Mouse (Mus musculus) MEL (cell line): Measurements from ENCODE around the gene Haus2. TPM values are rescaled to one million over a fixed set of nuclear protein-coding genes. Genes with fewer than 3 reads are reported as not detected.

Experiments
- DNase-seq: peaks from one replicate; pipeline ENCODE4 v3.0.0; 2011; ENCODE audit warnings: low read depth, low spot score
- H3K27ac ChIP-seq: 2 replicates; pipeline ENCODE4 v1.5.1; 2012; ENCODE audit warnings: low read depth, mild to moderate bottlenecking, control low read depth, low read length, moderate library complexity; ENCODE audit not compliant: control insufficient read depth
- H3K27me3 ChIP-seq, 2 experiments: fragments of 150-350 bp in 1 of 2; sonication (generic) in 1 of 2; 2 replicates each; pipeline ENCODE4 v1.6.1; 2012; ENCODE audit warnings: low read length in 2 of 2, mild to moderate bottlenecking in 2 of 2, improper control_type of control experiment in 1 of 2, moderate library complexity in 1 of 2; ENCODE audit not compliant: insufficient read depth in 2 of 2, control insufficient read depth in 1 of 2
- H3K36me3 ChIP-seq, 2 experiments: 2 replicates each; pipeline ENCODE4 v1.6.1; 2012 to 2014; ENCODE audit warnings: low read length in 2 of 2, improper control_type of control experiment in 1 of 2, inconsistent platforms in 1 of 2, mild to moderate bottlenecking in 1 of 2; ENCODE audit not compliant: insufficient read depth in 2 of 2, control insufficient read depth in 1 of 2
- H3K4me1 ChIP-seq, 2 experiments: fragments of 150-350 bp in 1 of 2; sonication (generic) in 1 of 2; 2 replicates each; pipeline ENCODE4 v1.6.1; 2012; ENCODE audit warnings: low read length in 2 of 2, improper control_type of control experiment in 1 of 2, mild to moderate bottlenecking in 1 of 2; ENCODE audit not compliant: insufficient read depth in 2 of 2, control insufficient read depth in 1 of 2
- H3K4me3 ChIP-seq, 2 experiments: fragments of 150-350 bp in 1 of 2; sonication (generic) in 1 of 2; 2 replicates each; pipeline ENCODE4 v1.5.1; 2012; ENCODE audit warnings: low read depth in 2 of 2, low read length in 2 of 2, mild to moderate bottlenecking in 2 of 2, moderate library complexity in 2 of 2, control low read depth in 1 of 2, improper control_type of control experiment in 1 of 2; ENCODE audit not compliant: control insufficient read depth in 1 of 2, insufficient read depth in 1 of 2
- H3K79me2 ChIP-seq: 2 replicates; pipeline ENCODE4 v1.6.1; 2012; ENCODE audit warnings: mild to moderate bottlenecking, low read length, moderate library complexity; ENCODE audit not compliant: control insufficient read depth, poor library complexity, insufficient read depth
- H3K9ac ChIP-seq: 2 replicates; pipeline ENCODE4 v1.6.1; 2012; ENCODE audit warnings: low read depth, mild to moderate bottlenecking, control low read depth, low read length, moderate library complexity; ENCODE audit not compliant: control insufficient read depth, poor library complexity, severe bottlenecking
- H3K9me3 ChIP-seq: fragments of 150-350 bp; sonication (generic); replicated peaks from 2 replicates; pipeline ENCODE4 v1.6.1; 2012; ENCODE audit warnings: mild to moderate bottlenecking, low read length, improper control_type of control experiment, moderate library complexity; ENCODE audit not compliant: insufficient read depth
- BHLHE40 ChIP-seq: IDR thresholded peaks from 2 replicates; pipeline ENCODE4 v1.6.1; 2012; ENCODE audit warnings: low read depth, mild to moderate bottlenecking, inconsistent platforms, low read length, improper control_type of control experiment, borderline replicate concordance
- CHD1 ChIP-seq: IDR thresholded peaks from 2 replicates; pipeline ENCODE4 v1.6.1; 2012; ENCODE audit warnings: low read depth, mild to moderate bottlenecking, inconsistent platforms, low read length, improper control_type of control experiment
- E2F4 ChIP-seq: IDR thresholded peaks from 2 replicates; pipeline ENCODE4 v1.6.1; 2011; ENCODE audit warnings: low read depth, low read length, improper control_type of control experiment, borderline replicate concordance
- EP300 ChIP-seq, 2 experiments: IDR thresholded peaks; 2 replicates each; pipeline ENCODE4 v1.6.1; 2011; ENCODE audit warnings: improper control_type of control experiment in 2 of 2, low read length in 2 of 2, low read depth in 1 of 2, mild to moderate bottlenecking in 1 of 2
- GABPA ChIP-seq: IDR thresholded peaks from 2 replicates; pipeline ENCODE4 v1.6.1; 2012; ENCODE audit warnings: low read depth, mild to moderate bottlenecking, inconsistent platforms, low read length, improper control_type of control experiment, moderate library complexity
- HCFC1 ChIP-seq: IDR thresholded peaks from 2 replicates; pipeline ENCODE4 v1.6.1; 2012; ENCODE audit warnings: low read depth, mild to moderate bottlenecking, inconsistent platforms, low read length, improper control_type of control experiment, moderate library complexity
- JUND ChIP-seq: IDR thresholded peaks from 2 replicates; pipeline ENCODE4 v1.6.1; 2011; ENCODE audit warnings: low read depth, mild to moderate bottlenecking, improper control_type of control experiment, low read length
- KAT2A ChIP-seq: conservative IDR thresholded peaks from 2 replicates; pipeline ENCODE4 v1.6.1; 2012; ENCODE audit warnings: low read depth, low read length, improper control_type of control experiment, inconsistent platforms
- MAX ChIP-seq: IDR thresholded peaks from 2 replicates; pipeline ENCODE4 v1.6.1; 2011; ENCODE audit warnings: low read length, improper control_type of control experiment
- MEF2A ChIP-seq: IDR thresholded peaks from 2 replicates; pipeline ENCODE4 v1.6.1; 2014; ENCODE audit warnings: low read depth, mild to moderate bottlenecking, inconsistent platforms, low read length, improper control_type of control experiment; ENCODE audit not compliant: poor library complexity, insufficient replicate concordance, severe bottlenecking; ENCODE audit errors: extremely low read depth
- MXI1 ChIP-seq: IDR thresholded peaks from 2 replicates; pipeline ENCODE4 v1.6.1; 2011; ENCODE audit warnings: mild to moderate bottlenecking, low read depth, low read length, improper control_type of control experiment
- MYB ChIP-seq: IDR thresholded peaks from 2 replicates; pipeline ENCODE4 v1.6.1; 2011; ENCODE audit warnings: mild to moderate bottlenecking, low read depth, low read length, improper control_type of control experiment
- MYC ChIP-seq: IDR thresholded peaks from 2 replicates; pipeline ENCODE4 v1.6.1; 2011; ENCODE audit warnings: low read depth, mild to moderate bottlenecking, low read length, improper control_type of control experiment, moderate library complexity
- NELFE ChIP-seq: IDR thresholded peaks from 2 replicates; pipeline ENCODE4 v1.6.1; 2011; ENCODE audit warnings: low read depth, low read length, improper control_type of control experiment
- NRF1 ChIP-seq: IDR thresholded peaks from 2 replicates; pipeline ENCODE4 v1.6.1; 2014; ENCODE audit warnings: low read depth, mild to moderate bottlenecking, inconsistent platforms, low read length, improper control_type of control experiment, moderate library complexity; ENCODE audit not compliant: poor library complexity, insufficient read depth, severe bottlenecking
- POLR2A ChIP-seq, 2 experiments: IDR thresholded peaks; 2 replicates each; pipeline ENCODE4 v1.6.1; 2011 to 2012; ENCODE audit warnings: low read length in 2 of 2, mild to moderate bottlenecking in 2 of 2, control low read depth in 1 of 2, improper control_type of control experiment in 1 of 2, low read depth in 1 of 2, moderate library complexity in 1 of 2; ENCODE audit not compliant: control insufficient read depth in 1 of 2, insufficient read depth in 1 of 2, poor library complexity in 1 of 2
- POLR2AphosphoS2 ChIP-seq: IDR thresholded peaks from 2 replicates; pipeline ENCODE4 v1.6.1; 2011; ENCODE audit warnings: low read length, improper control_type of control experiment
- POLR2AphosphoS5 ChIP-seq: IDR thresholded peaks from 2 replicates; pipeline ENCODE4 v1.6.1; 2012; ENCODE audit warnings: low read depth, borderline replicate concordance, mild to moderate bottlenecking, inconsistent platforms, low read length, moderate library complexity, mixed read lengths
- RAD21 ChIP-seq: IDR thresholded peaks from 2 replicates; pipeline ENCODE4 v1.6.1; 2011; ENCODE audit warnings: mild to moderate bottlenecking, low read depth, low read length, improper control_type of control experiment
- RCOR1 ChIP-seq: IDR thresholded peaks from 2 replicates; pipeline ENCODE4 v1.6.1; 2012; ENCODE audit warnings: low read depth, mild to moderate bottlenecking, inconsistent platforms, low read length, improper control_type of control experiment
- SIN3A ChIP-seq: IDR thresholded peaks from 2 replicates; pipeline ENCODE4 v1.6.1; 2012; ENCODE audit warnings: low read length, improper control_type of control experiment, inconsistent platforms
- TAL1 ChIP-seq: IDR thresholded peaks from 2 replicates; pipeline ENCODE4 v1.6.1; 2012; ENCODE audit warnings: mild to moderate bottlenecking, inconsistent platforms, low read length, moderate library complexity, mixed read lengths
- TBP ChIP-seq: IDR thresholded peaks from 2 replicates; pipeline ENCODE4 v1.8.0; 2011; ENCODE audit warnings: low read depth, low read length, improper control_type of control experiment
- TCF12 ChIP-seq: IDR thresholded peaks from 2 replicates; pipeline ENCODE4 v1.6.1; 2014; ENCODE audit warnings: low read depth, mild to moderate bottlenecking, inconsistent platforms, low read length, improper control_type of control experiment, moderate library complexity
- UBTF ChIP-seq: IDR thresholded peaks from 2 replicates; pipeline ENCODE4 v1.6.1; 2012; ENCODE audit warnings: low read depth, mild to moderate bottlenecking, inconsistent platforms, low read length, improper control_type of control experiment, moderate library complexity, borderline replicate concordance; ENCODE audit not compliant: insufficient read depth
- USF1 ChIP-seq: IDR thresholded peaks from 2 replicates; pipeline ENCODE4 v1.6.1; 2014; ENCODE audit warnings: low read depth, mild to moderate bottlenecking, inconsistent platforms, low read length, improper control_type of control experiment, moderate library complexity
- ZKSCAN1 ChIP-seq: IDR thresholded peaks from 2 replicates; pipeline ENCODE4 v1.6.1; 2012; ENCODE audit warnings: low read depth, mild to moderate bottlenecking, inconsistent platforms, low read length, improper control_type of control experiment, moderate library complexity
- ZMIZ1 ChIP-seq: IDR thresholded peaks from 2 replicates; pipeline ENCODE4 v1.6.1; 2012; ENCODE audit warnings: low read depth, mild to moderate bottlenecking, inconsistent platforms, low read length, improper control_type of control experiment, moderate library complexity
- ZNF384 ChIP-seq: IDR thresholded peaks from 2 replicates; pipeline ENCODE4 v1.6.1; 2012; ENCODE audit warnings: low read depth, mild to moderate bottlenecking, inconsistent platforms, low read length, improper control_type of control experiment
- polyA plus RNA-seq, 2 experiments: library from polyadenylated mRNA; stranded (reverse) in 1 of 2; unstranded in 1 of 2; fragments of >175 nt in 1 of 2; fragments of >200 nt in 1 of 2; gene quantifications; 2 replicates each; pipeline versions ENCODE4 v1.2.1 to v1.2.4; 2012; ENCODE audit warnings: low replicate concordance in 2 of 2, low read depth in 1 of 2; ENCODE audit not compliant: insufficient read length in 2 of 2, insufficient read depth in 1 of 2, missing spikeins in 1 of 2
- total RNA-seq: library from RNA; depleted of rRNA; stranded (reverse); fragments of 300-350 nt; gene quantifications from 2 replicates; pipeline ENCODE4 v1.2.3, GENCODE M21; 2012

Haus2 gene
- total and polyA plus RNA-seq, 3 experiments: 14.5 to 16.7 TPM; not detected in 1

DNA sequence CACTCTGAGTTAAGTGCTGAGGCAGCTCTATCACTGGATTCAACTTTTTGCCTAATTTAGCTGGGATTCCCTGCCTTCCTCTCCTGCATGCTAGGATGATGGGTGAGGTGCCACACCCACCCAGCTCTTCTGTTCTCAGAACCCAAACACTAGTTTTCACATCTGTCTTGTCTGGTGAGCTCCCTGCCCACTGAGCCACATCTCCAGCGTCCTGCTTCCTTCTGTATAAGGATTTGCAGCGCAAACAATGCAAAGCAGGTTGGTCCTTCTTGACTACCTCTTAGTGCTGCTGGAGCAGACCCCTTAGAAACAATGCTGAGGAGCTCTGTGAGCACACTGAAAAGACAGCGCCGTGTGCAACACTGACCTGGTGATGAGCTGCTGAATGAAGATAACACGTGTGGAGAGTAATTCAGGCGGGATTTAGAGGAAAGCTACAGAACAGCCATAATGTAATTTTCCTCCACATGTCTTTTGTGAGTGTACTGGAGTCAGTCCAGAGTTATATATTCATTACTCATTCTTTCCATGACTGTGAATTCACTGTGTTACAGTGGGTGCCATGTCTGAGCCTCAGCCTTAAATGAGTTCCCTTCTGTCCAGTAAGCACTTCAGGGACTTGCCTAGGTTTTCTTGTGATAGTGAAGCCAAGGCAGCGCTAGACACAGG is 43.2 kb downstream of the Haus2 start:
- Histone ChIP-seq H3K9ac (no peak overlapping the region), H3K9me3 (no peaks in the 10 kb centered on the region), H3K27ac (no peak overlapping the region), H3K4me1 (peaks cover 8 to 15% of the 10 kb centered on the region in 2 experiments), H3K4me3 (no peak overlapping the region), H3K36me3 (peaks cover 0 to 16% of the 10 kb centered on the region in 2 experiments; a peak in 2 of 4 replicates), H3K79me2 (no peaks in the 10 kb centered on the region), H3K27me3 (no peaks in the 10 kb centered on the region)
- DNase-seq: no peak
- TF ChIP-seq ZMIZ1: no peak
- no peak for TF ChIP-seq UBTF
- no peak for TF ChIP-seq MAX
- TF ChIP-seq MYB: no peak
- no peak for TF ChIP-seq HCFC1
- no peak for TF ChIP-seq POLR2AphosphoS5
- no peak for TF ChIP-seq E2F4
- TF ChIP-seq TBP: no peak
- TF ChIP-seq SIN3A: no peak
- no peak for TF ChIP-seq TAL1
- TF ChIP-seq CHD1: no peak
- no peak for TF ChIP-seq KAT2A
- TF ChIP-seq JUND: no peak
- TF ChIP-seq BHLHE40: no peak
- TF ChIP-seq POLR2AphosphoS2: no peak
- no peak for TF ChIP-seq RAD21
- TF ChIP-seq MXI1: no peak
- TF ChIP-seq POLR2A (IDR thresholded peaks at IDR 0.05; ENCODE audit: control insufficient read depth in 1 of 2, insufficient read depth in 1 of 2, low read depth in 1 of 2, low read length in 2 of 2, poor library complexity in 1 of 2): no peak

DNA sequence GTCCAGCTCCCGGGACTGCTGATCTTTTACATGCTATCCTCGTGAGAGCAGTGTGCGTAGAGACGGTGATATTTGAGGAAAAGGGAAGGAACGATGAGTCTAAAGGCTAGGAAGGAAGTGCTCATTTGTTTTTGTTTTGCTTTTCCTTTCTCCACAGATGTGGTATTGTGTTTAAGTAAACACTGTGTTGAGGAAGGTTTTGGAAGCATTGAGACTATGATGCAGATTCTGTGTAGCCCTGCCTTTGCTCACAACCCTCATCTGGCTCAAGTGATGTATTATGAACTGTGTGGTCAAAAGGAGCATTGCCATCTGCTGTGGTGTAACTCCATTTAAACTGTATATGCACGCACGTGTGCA is 43.7 kb downstream of the Haus2 start:
- Histone ChIP-seq H3K27me3 (no peaks in the 10 kb centered on the region), H3K4me1 (peaks cover 6 to 19% of the 10 kb centered on the region in 2 experiments), H3K79me2 (no peaks in the 10 kb centered on the region), H3K36me3 (peaks cover 0 to 21% of the 10 kb centered on the region in 2 experiments; a peak in 2 of 4 replicates), H3K9me3 (no peaks in the 10 kb centered on the region), H3K9ac (no peak overlapping the region), H3K4me3 (no peak overlapping the region), H3K27ac (no peak overlapping the region)
- DNase-seq: no peak
- TF ChIP-seq EP300 (IDR thresholded peaks at IDR 0.05; ENCODE audit: low read depth in 1 of 2, low read length in 2 of 2) (no peak), UBTF (no peak), POLR2AphosphoS5 (no peak), GABPA (no peak), NELFE (no peak), MYC (no peak), ZNF384 (no peak), KAT2A (no peak), MEF2A (no peak), NRF1 (no peak), TCF12 (no peak), POLR2A (IDR thresholded peaks at IDR 0.05; ENCODE audit: control insufficient read depth in 1 of 2, insufficient read depth in 1 of 2, low read depth in 1 of 2, low read length in 2 of 2, poor library complexity in 1 of 2) (no peak), RCOR1 (no peak), USF1 (no peak), MYB (no peak), ZKSCAN1 (no peak), ZMIZ1 (no peak), TAL1 (no peak), CHD1 (no peak)
